Mouse (Mus musculus): ENCODE measurements around the gene Pepd. TPM values are rescaled to one million over a fixed set of nuclear protein-coding genes. Genes with fewer than 3 reads are reported as not detected.

Pepd gene
- total and polyA plus RNA-seq, 3 experiments: 29.7 to 48.0 TPM; not detected in 1

- no peak overlapping the region for H3K27ac ChIP-seq (ENCODE audit: control insufficient read depth, low read depth, low read length)
- H3K4me1 ChIP-seq (ENCODE audit: control insufficient read depth in 1 of 2, insufficient read depth in 2 of 2, low read length in 2 of 2): no peaks in the 10 kb centered on the region
- H3K36me3 ChIP-seq (ENCODE audit: control insufficient read depth in 1 of 2, insufficient read depth in 2 of 2, low read length in 2 of 2): no peaks in the 10 kb centered on the region
- H3K9ac ChIP-seq (ENCODE audit: control insufficient read depth, low read depth, low read length, poor library complexity, severe bottlenecking): no peak overlapping the region
- H3K4me3 ChIP-seq (ENCODE audit: control insufficient read depth in 1 of 2, insufficient read depth in 1 of 2, low read depth in 2 of 2, low read length in 2 of 2): no peak overlapping the region
- TF ChIP-seq MAZ (IDR thresholded peaks at IDR 0.05; ENCODE audit: low read depth, low read length) (no peak), USF2 (IDR thresholded peaks at IDR 0.05; ENCODE audit: borderline replicate concordance in 1 of 2, insufficient read depth in 1 of 2, low read depth in 1 of 2, low read length in 2 of 2) (no peak), TAL1 (IDR thresholded peaks at IDR 0.05; ENCODE audit: low read length) (no peak), ELF1 (IDR thresholded peaks at IDR 0.05; ENCODE audit: low read depth, low read length) (no peak), ZKSCAN1 (IDR thresholded peaks at IDR 0.05; ENCODE audit: low read depth, low read length) (no peak), TBP (IDR thresholded peaks at IDR 0.05; ENCODE audit: low read depth, low read length) (no peak), MAX (IDR thresholded peaks at IDR 0.05; ENCODE audit: low read length) (no peak), ZNF384 (IDR thresholded peaks at IDR 0.05; ENCODE audit: low read depth, low read length) (no peak), GATA1 (IDR thresholded peaks at IDR 0.05; ENCODE audit: low read depth, low read length) (no peak), NRF1 (IDR thresholded peaks at IDR 0.05; ENCODE audit: insufficient read depth, low read depth, low read length, poor library complexity, severe bottlenecking) (no peak), RCOR1 (IDR thresholded peaks at IDR 0.05; ENCODE audit: low read depth, low read length) (no peak), TCF12 (IDR thresholded peaks at IDR 0.05; ENCODE audit: low read depth, low read length) (no peak)
- H3K79me2 ChIP-seq (ENCODE audit: control insufficient read depth, insufficient read depth, low read length, poor library complexity): no peaks in the 10 kb centered on the region
- no peaks in the 10 kb centered on the region for H3K9me3 ChIP-seq (replicated peaks; ENCODE audit: insufficient read depth, low read length)
- DNase-seq (ENCODE audit: low read depth, low spot score): no peak
- H3K27me3 ChIP-seq (ENCODE audit: control insufficient read depth in 1 of 2, insufficient read depth in 2 of 2, low read length in 2 of 2): no peaks in the 10 kb centered on the region
Observed at GRCm38 (mm10) chr7:34939952-34940312, 27.8 kb downstream of the Pepd start.

GRCm38 (mm10) chr7:34943581-34944123 is 31.5 kb downstream of the Pepd start:
- Histone ChIP-seq H3K36me3 (ENCODE audit: control insufficient read depth in 1 of 2, insufficient read depth in 2 of 2, low read length in 2 of 2) (no peaks in the 10 kb centered on the region), H3K4me1 (ENCODE audit: control insufficient read depth in 1 of 2, insufficient read depth in 2 of 2, low read length in 2 of 2) (no peaks in the 10 kb centered on the region), H3K27me3 (ENCODE audit: control insufficient read depth in 1 of 2, insufficient read depth in 2 of 2, low read length in 2 of 2) (no peaks in the 10 kb centered on the region), H3K27ac (ENCODE audit: control insufficient read depth, low read depth, low read length) (no peak overlapping the region), H3K79me2 (ENCODE audit: control insufficient read depth, insufficient read depth, low read length, poor library complexity) (no peaks in the 10 kb centered on the region), H3K9me3 (replicated peaks; ENCODE audit: insufficient read depth, low read length) (no peaks in the 10 kb centered on the region), H3K9ac (ENCODE audit: control insufficient read depth, low read depth, low read length, poor library complexity, severe bottlenecking) (no peak overlapping the region), H3K4me3 (ENCODE audit: control insufficient read depth in 1 of 2, insufficient read depth in 1 of 2, low read depth in 2 of 2, low read length in 2 of 2) (no peak overlapping the region)
- TF ChIP-seq MAX (IDR thresholded peaks at IDR 0.05; ENCODE audit: low read length) (no peak), TAL1 (IDR thresholded peaks at IDR 0.05; ENCODE audit: low read length) (no peak), CHD1 (IDR thresholded peaks at IDR 0.05; ENCODE audit: low read depth, low read length) (no peak), HCFC1 (IDR thresholded peaks at IDR 0.05; ENCODE audit: low read depth, low read length) (no peak), KAT2A (conservative IDR thresholded peaks at IDR 0.05; ENCODE audit: low read depth, low read length) (no peak), POLR2A (IDR thresholded peaks at IDR 0.05; ENCODE audit: control insufficient read depth in 1 of 2, insufficient read depth in 1 of 2, low read depth in 1 of 2, low read length in 2 of 2, poor library complexity in 1 of 2) (no peak), USF1 (IDR thresholded peaks at IDR 0.05; ENCODE audit: low read depth, low read length) (no peak), MXI1 (IDR thresholded peaks at IDR 0.05; ENCODE audit: low read depth, low read length) (no peak), GATA1 (IDR thresholded peaks at IDR 0.05; ENCODE audit: low read depth, low read length) (no peak), SMC3 (IDR thresholded peaks at IDR 0.05; ENCODE audit: low read depth, low read length) (no peak), ELF1 (IDR thresholded peaks at IDR 0.05; ENCODE audit: low read depth, low read length) (no peak), EP300 (IDR thresholded peaks at IDR 0.05; ENCODE audit: low read depth in 1 of 2, low read length in 2 of 2) (no peak), BHLHE40 (IDR thresholded peaks at IDR 0.05; ENCODE audit: borderline replicate concordance, low read depth, low read length) (no peak), POLR2AphosphoS2 (IDR thresholded peaks at IDR 0.05; ENCODE audit: low read length) (no peak), MYB (IDR thresholded peaks at IDR 0.05; ENCODE audit: low read depth, low read length) (no peak), ZMIZ1 (IDR thresholded peaks at IDR 0.05; ENCODE audit: low read depth, low read length) (no peak), TCF12 (IDR thresholded peaks at IDR 0.05; ENCODE audit: low read depth, low read length) (no peak), MYC (IDR thresholded peaks at IDR 0.05; ENCODE audit: low read depth, low read length) (no peak), SIN3A (IDR thresholded peaks at IDR 0.05; ENCODE audit: low read length) (no peak), ZC3H11A (IDR thresholded peaks at IDR 0.05; ENCODE audit: low read depth, low read length) (no peak)
- no peak for DNase-seq (ENCODE audit: low read depth, low spot score)

Measured in MEL (cell line).